Mouse (Mus musculus): ENCODE measurements around the gene Ripk3.

Ripk3 gene

GRCm38 (mm10) chr14:55815310-55815751, 26.7 kb upstream of the Ripk3 start:
- in situ Hi-C loops (cut with MboI; ENCODE audit: low pct_unique_long_range_greater_than_20kb in 1 of 2, low sequenced_read_pairs in 2 of 2, unreplicated experiment in 1 of 2), result no loop called here

- in situ Hi-C loops (cut with MboI; ENCODE audit: low pct_unique_long_range_greater_than_20kb in 1 of 2, low sequenced_read_pairs in 2 of 2, unreplicated experiment in 1 of 2), result no loop called here
Measured at GRCm38 (mm10) chr14:55814885-55815284, 26.2 kb upstream of the Ripk3 start.

- in situ Hi-C loops (cut with MboI; ENCODE audit: low pct_unique_long_range_greater_than_20kb in 1 of 2, low sequenced_read_pairs in 2 of 2, unreplicated experiment in 1 of 2), result no loop called here
Measured at GRCm38 (mm10) chr14:55795380-55796163, 6.9 kb upstream of the Ripk3 start.

GRCm38 (mm10) chr14:55793946-55794345, 5.3 kb upstream of the Ripk3 start:
- in situ Hi-C loops (cut with MboI; ENCODE audit: low pct_unique_long_range_greater_than_20kb in 1 of 2, low sequenced_read_pairs in 2 of 2, unreplicated experiment in 1 of 2), result no loop called here

- in situ Hi-C loops (cut with MboI; ENCODE audit: low pct_unique_long_range_greater_than_20kb in 1 of 2, low sequenced_read_pairs in 2 of 2, unreplicated experiment in 1 of 2), result no loop called here
Measured at GRCm38 (mm10) chr14:55793461-55793860, 4.8 kb upstream of the Ripk3 start.

- in situ Hi-C loops (cut with MboI; ENCODE audit: low pct_unique_long_range_greater_than_20kb in 1 of 2, low sequenced_read_pairs in 2 of 2, unreplicated experiment in 1 of 2), result no loop called here
Measured at GRCm38 (mm10) chr14:55787731-55788130, 934 bp downstream of the Ripk3 start.

- in situ Hi-C loops (cut with MboI; ENCODE audit: low pct_unique_long_range_greater_than_20kb in 1 of 2, low sequenced_read_pairs in 2 of 2, unreplicated experiment in 1 of 2), result no loop called here
Measured at GRCm38 (mm10) chr14:55785195-55785594, 3.5 kb downstream of the Ripk3 start.

- in situ Hi-C loops (cut with MboI; ENCODE audit: low pct_unique_long_range_greater_than_20kb in 1 of 2, low sequenced_read_pairs in 2 of 2, unreplicated experiment in 1 of 2), result no loop called here
Measured at GRCm38 (mm10) chr14:55783958-55784235, 4.8 kb downstream of the Ripk3 start, which contains the start of gene Adcy4. TSS of gene Adcy4 (minus strand) at chr14:55784095.

GRCm38 (mm10) chr14:55783171-55783957, 5.3 kb downstream of the Ripk3 start:
- in situ Hi-C loops (cut with MboI; ENCODE audit: low pct_unique_long_range_greater_than_20kb in 1 of 2, low sequenced_read_pairs in 2 of 2, unreplicated experiment in 1 of 2), result no loop called here

GRCm38 (mm10) chr14:55782361-55782960, 6.2 kb downstream of the Ripk3 start:
- in situ Hi-C loops (cut with MboI; ENCODE audit: low pct_unique_long_range_greater_than_20kb in 1 of 2, low sequenced_read_pairs in 2 of 2, unreplicated experiment in 1 of 2), result no loop called here

- in situ Hi-C loops (cut with MboI; ENCODE audit: low pct_unique_long_range_greater_than_20kb in 1 of 2, low sequenced_read_pairs in 2 of 2, unreplicated experiment in 1 of 2), result no loop called here
Measured at GRCm38 (mm10) chr14:55781310-55781709, 7.4 kb downstream of the Ripk3 start.

- in situ Hi-C loops (cut with MboI; ENCODE audit: low pct_unique_long_range_greater_than_20kb in 1 of 2, low sequenced_read_pairs in 2 of 2, unreplicated experiment in 1 of 2), result no loop called here
Measured at GRCm38 (mm10) chr14:55780736-55781135, 7.9 kb downstream of the Ripk3 start.

GRCm38 (mm10) chr14:55779656-55780055, 9.0 kb downstream of the Ripk3 start:
- in situ Hi-C loops (cut with MboI; ENCODE audit: low pct_unique_long_range_greater_than_20kb in 1 of 2, low sequenced_read_pairs in 2 of 2, unreplicated experiment in 1 of 2), result no loop called here

GRCm38 (mm10) chr14:55778686-55779085, 10.0 kb downstream of the Ripk3 start:
- in situ Hi-C loops (cut with MboI; ENCODE audit: low pct_unique_long_range_greater_than_20kb in 1 of 2, low sequenced_read_pairs in 2 of 2, unreplicated experiment in 1 of 2), result no loop called here

GRCm38 (mm10) chr14:55777806-55778205, 10.9 kb downstream of the Ripk3 start:
- in situ Hi-C loops (cut with MboI; ENCODE audit: low pct_unique_long_range_greater_than_20kb in 1 of 2, low sequenced_read_pairs in 2 of 2, unreplicated experiment in 1 of 2), result no loop called here

- in situ Hi-C loops (cut with MboI; ENCODE audit: low pct_unique_long_range_greater_than_20kb in 1 of 2, low sequenced_read_pairs in 2 of 2, unreplicated experiment in 1 of 2), result no loop called here
Measured at GRCm38 (mm10) chr14:55777176-55777575, 11.5 kb downstream of the Ripk3 start.

GRCm38 (mm10) chr14:55776711-55777110, 12.0 kb downstream of the Ripk3 start:
- in situ Hi-C loops (cut with MboI; ENCODE audit: low pct_unique_long_range_greater_than_20kb in 1 of 2, low sequenced_read_pairs in 2 of 2, unreplicated experiment in 1 of 2), result no loop called here

GRCm38 (mm10) chr14:55769087-55769703, 19.5 kb downstream of the Ripk3 start:
- in situ Hi-C loops (cut with MboI; ENCODE audit: low pct_unique_long_range_greater_than_20kb in 1 of 2, low sequenced_read_pairs in 2 of 2, unreplicated experiment in 1 of 2), result no loop called here

- in situ Hi-C loops (cut with MboI; ENCODE audit: low pct_unique_long_range_greater_than_20kb in 1 of 2, low sequenced_read_pairs in 2 of 2, unreplicated experiment in 1 of 2), result no loop called here
Measured at GRCm38 (mm10) chr14:55768555-55768954, 20.1 kb downstream of the Ripk3 start.
